Comparison of ENCODE assay signal across 23 mouse cellular contexts in genomic region chr3:148746234-148746633, GRCm38 (mm10).
"Had no signal": no experiment of that assay in that cellular context is flagged by ENCODE, and none has a peak within 500 bp of the region (broad histone marks: within the 10 kb centered on the region; RNA-seq: fewer than 3 reads in every experiment).

No protein-coding gene starts in this region.

- H3K27ac ChIP-seq: heart, adult 2 months; heart, embryonic 13.5 days; heart, embryonic 15.5 days; hindbrain, embryonic 13.5 days; hindbrain, embryonic 15.5 days; hindbrain, postnatal 0 days; limb, embryonic 13.5 days; limb, embryonic 15.5 days; liver, embryonic 12.5 days; liver, embryonic 14.5 days had no signal

- H3K4me1 ChIP-seq: heart, embryonic 13.5 days; heart, embryonic 15.5 days; hindbrain, embryonic 13.5 days; hindbrain, embryonic 15.5 days; limb, embryonic 13.5 days; limb, embryonic 15.5 days; liver, embryonic 12.5 days had no signal

- H3K4me3 ChIP-seq: heart, adult 2 months; heart, embryonic 13.5 days; heart, embryonic 15.5 days; hindbrain, embryonic 13.5 days; hindbrain, embryonic 15.5 days; limb, embryonic 13.5 days; limb, embryonic 15.5 days; liver, embryonic 12.5 days had no signal

- DNase-seq: gastrocnemius, postnatal 14 days; heart, adult 11 months; heart, adult 2 months; heart, postnatal 14 days; heart, postnatal 36 days; kidney, adult 18-20 months; kidney, adult 9 months; kidney, postnatal 14 days; kidney, postnatal 36 days; layer of hippocampus, adult 9-11 months; layer of hippocampus, postnatal 36 days; left cerebral cortex, postnatal 4 days had no signal

- H3K36me3 ChIP-seq: heart, embryonic 13.5 days; heart, embryonic 15.5 days; hindbrain, embryonic 13.5 days; hindbrain, embryonic 15.5 days; limb, embryonic 13.5 days; limb, embryonic 15.5 days; liver, embryonic 12.5 days had no signal

- H3K27me3 ChIP-seq: heart, embryonic 13.5 days; heart, embryonic 15.5 days; hindbrain, embryonic 13.5 days; hindbrain, embryonic 15.5 days; limb, embryonic 13.5 days; limb, embryonic 15.5 days; liver, embryonic 12.5 days had no signal

- H3K4me2 ChIP-seq: heart, embryonic 11.5 days; heart, embryonic 13.5 days; heart, embryonic 15.5 days; hindbrain, embryonic 13.5 days; hindbrain, embryonic 15.5 days; limb, embryonic 13.5 days; limb, embryonic 15.5 days; liver, embryonic 12.5 days had no signal

- ATAC-seq: hindbrain, postnatal 0 days; intestine, embryonic 16.5 days; liver, embryonic 12.5 days had no signal

- H3K9ac ChIP-seq: heart, embryonic 13.5 days; heart, embryonic 15.5 days; hindbrain, embryonic 13.5 days; hindbrain, embryonic 15.5 days; limb, embryonic 13.5 days; limb, embryonic 15.5 days; liver, embryonic 12.5 days; liver, embryonic 14.5 days had no signal

- H3K9me3 ChIP-seq: heart, embryonic 13.5 days; heart, embryonic 15.5 days; hindbrain, embryonic 13.5 days; hindbrain, embryonic 15.5 days; limb, embryonic 15.5 days; liver, embryonic 12.5 days had no signal
